Mouse (Mus musculus) thymus, adult 2 months (tissue): ENCODE data around the gene Mup7. TPM values are rescaled to one million over a fixed set of nuclear protein-coding genes. Genes with fewer than 3 reads are reported as not detected.
"Not testable (repeated sequence)": the region's sequence is repeated elsewhere in the genome, so short reads cannot be mapped to it uniquely, and the experiment has no call there.

Source experiments
- DNase-seq: peaks from one replicate; pipeline ENCODE4 v3.0.0; 2021
- H3K27ac ChIP-seq: fragments of 200-500 bp; 2 replicates; pipeline ENCODE4 v1.5.1; 2012; ENCODE audit warnings: low read length, control low read depth; ENCODE audit not compliant: control insufficient read depth, insufficient read depth
- H3K27me3 ChIP-seq: fragments of 200-500 bp; 2 replicates; pipeline ENCODE4 v1.6.1; 2012; ENCODE audit warnings: mild to moderate bottlenecking, low read length, moderate library complexity, mixed read lengths; ENCODE audit not compliant: control insufficient read depth, insufficient read depth
- H3K36me3 ChIP-seq: fragments of 200-500 bp; 2 replicates; pipeline ENCODE4 v1.6.1; 2012; ENCODE audit warnings: mild to moderate bottlenecking, low read length, moderate library complexity; ENCODE audit not compliant: control insufficient read depth, insufficient read depth
- H3K4me1 ChIP-seq: fragments of 200-500 bp; replicated peaks from 2 replicates; pipeline ENCODE4 v1.6.1; 2012; ENCODE audit warnings: low read length; ENCODE audit not compliant: control insufficient read depth, insufficient read depth
- H3K4me3 ChIP-seq: fragments of 200-500 bp; 2 replicates; pipeline ENCODE4 v1.5.1; 2012; ENCODE audit warnings: mild to moderate bottlenecking, low read length, control low read depth, moderate library complexity; ENCODE audit not compliant: control insufficient read depth, insufficient read depth
- WGBS: fragments of 180-500 bp; shearing (Covaris S2); methylation state at CpG from one replicate; pipeline ENCODE4 v1.1.7; 2018; 5-methylcytosine and 5-hydroxymethylcytosine counted together
- polyA plus RNA-seq: library from polyadenylated mRNA; depleted of rRNA; stranded (reverse); fragments of >200 nt; gene quantifications from 2 replicates; pipeline ENCODE4 v1.2.3, GENCODE M21; 2012; rRNA removed

Mup7 gene
- not detected in 2 replicates for polyA plus RNA-seq

DNA sequence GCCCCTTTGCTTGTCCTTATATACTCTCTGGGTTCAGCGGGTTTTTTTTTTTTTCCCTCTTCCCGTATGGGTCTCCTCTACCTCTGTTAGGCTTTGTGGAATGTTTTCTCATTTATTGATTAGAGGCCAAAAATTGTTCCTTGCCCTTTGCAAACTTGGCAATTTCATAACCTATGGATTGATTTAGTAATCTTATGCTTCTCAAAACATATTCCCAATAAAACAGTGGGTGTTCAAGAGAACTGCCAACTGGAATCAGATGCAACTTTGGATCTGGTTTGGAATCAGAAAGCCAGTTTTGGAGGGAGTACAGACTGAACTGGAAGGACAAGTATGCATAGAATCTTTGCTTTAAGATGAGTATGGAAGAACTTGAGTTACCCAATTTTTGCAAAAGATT lies at the start of gene Mup7:
Gene Mup7, minus strand, starts transcription at position 101 of the 400 bp plus-strand sequence.
- H3K27ac ChIP-seq, H3K4me1 ChIP-seq, H3K4me3 ChIP-seq, H3K27me3 ChIP-seq, DNase-seq, H3K36me3 ChIP-seq: not testable (repeated sequence)
- 61% methylated on average over 2 of the region's 2 CpGs for WGBS

DNA sequence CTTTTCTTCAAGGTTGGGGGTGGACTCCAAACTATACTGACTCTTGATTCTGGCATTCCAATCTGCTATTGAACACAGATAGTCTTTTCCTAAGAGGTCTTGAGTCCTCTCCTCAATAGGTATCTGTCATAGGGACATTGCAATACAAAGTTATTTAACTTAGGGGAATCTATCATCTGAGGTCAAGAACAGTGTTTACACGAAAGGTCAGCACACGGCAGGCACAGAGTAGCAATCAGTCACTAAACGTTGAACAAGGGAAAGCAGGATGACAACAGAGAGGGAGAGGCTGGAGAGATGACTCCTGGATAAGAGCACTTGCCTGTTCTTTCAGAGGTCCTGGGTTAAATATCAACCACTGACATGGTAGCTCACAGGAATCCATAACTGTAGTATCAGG lies 9.6 kb upstream of the Mup7 start:
- 88% methylated on average over 3 of the region's 3 CpGs for WGBS
- not testable (repeated sequence) for H3K27ac ChIP-seq, H3K27me3 ChIP-seq, H3K36me3 ChIP-seq, H3K4me3 ChIP-seq, H3K4me1 ChIP-seq, DNase-seq

DNA sequence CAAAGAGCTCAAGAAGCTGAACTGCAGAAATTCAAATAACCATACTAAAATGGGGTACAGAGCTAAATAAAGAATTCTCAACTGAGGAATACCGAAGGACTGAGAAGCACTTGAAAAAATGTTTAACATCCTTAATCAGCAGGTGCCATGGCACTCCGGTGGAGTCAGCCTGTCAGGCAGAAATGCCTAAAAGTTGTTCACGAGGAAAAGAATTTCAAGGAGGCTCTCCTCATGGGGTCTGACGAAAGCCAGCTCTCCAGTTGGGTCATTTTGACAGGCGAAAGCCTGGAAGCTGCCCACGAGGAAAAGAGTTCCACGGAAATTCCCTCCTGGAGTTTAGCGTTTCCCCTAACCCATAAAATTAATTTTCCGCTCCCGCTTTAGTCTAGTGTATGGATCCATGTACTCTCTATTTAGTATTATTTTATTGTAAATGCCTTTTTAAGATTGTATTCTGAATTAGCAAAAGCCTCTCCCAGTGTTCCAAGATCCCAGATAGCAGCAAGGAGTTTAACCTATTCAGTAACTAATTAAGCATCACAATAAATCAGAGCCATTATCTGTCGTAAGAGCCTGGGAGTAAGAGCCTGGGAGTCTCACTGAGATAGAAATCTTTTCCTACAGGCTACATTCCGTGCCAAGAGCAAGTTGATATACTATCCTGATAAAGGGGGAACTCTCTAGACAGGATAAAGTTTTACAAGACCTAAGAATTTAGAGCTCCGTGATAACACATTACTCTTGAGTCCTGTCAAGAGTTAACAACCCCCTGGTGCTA lies 40.8 kb downstream of the Mup7 start:
- not testable (repeated sequence) for H3K4me3 ChIP-seq, H3K27me3 ChIP-seq, H3K36me3 ChIP-seq, H3K4me1 ChIP-seq, DNase-seq, H3K27ac ChIP-seq
- 84% methylated on average over 13 of the region's 13 CpGs for WGBS

DNA sequence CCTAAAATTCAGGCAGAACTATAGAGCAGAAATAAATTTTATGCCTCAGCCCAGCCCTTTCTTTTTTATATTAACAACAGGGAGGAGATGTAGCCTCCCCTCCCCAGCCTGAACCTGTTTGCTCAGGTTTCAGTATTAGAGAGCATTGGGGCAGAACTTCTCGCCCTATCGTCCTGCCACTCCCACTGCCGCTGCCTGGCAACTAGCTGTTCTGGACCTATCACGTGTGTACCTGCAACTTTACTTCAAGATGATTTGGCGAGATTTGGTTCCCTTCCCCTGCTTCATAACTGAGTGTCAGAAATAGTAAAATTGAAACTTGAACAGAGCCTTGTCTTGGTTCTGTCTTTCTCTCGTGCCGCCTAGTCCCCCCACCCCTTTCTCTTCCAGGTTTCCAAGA lies 50.1 kb downstream of the Mup7 start:
- H3K4me1 ChIP-seq, H3K4me3 ChIP-seq, DNase-seq, H3K36me3 ChIP-seq, H3K27ac ChIP-seq, H3K27me3 ChIP-seq: not testable (repeated sequence)
- 94% methylated on average over 7 of the region's 7 CpGs for WGBS

Other genes with a start within 250 kb of the Mup7 start
- gene Slc46a2, start 155.4 kb downstream of the Mup7 start, polyA plus RNA-seq = 19.4 and 28.3 TPM in 2 replicates
- not detected in 2 replicates for gene Mup4, start 109.8 kb downstream of the Mup7 start, polyA plus RNA-seq
- not detected in 2 replicates for gene Mup6, start 106.2 kb downstream of the Mup7 start, polyA plus RNA-seq
- not detected in 2 replicates for gene Mup2, start 83.8 kb upstream of the Mup7 start, polyA plus RNA-seq
- gene Mup8, start 152.1 kb upstream of the Mup7 start, polyA plus RNA-seq = not detected in 2 replicates